Mouse (Mus musculus) lung, embryonic 14.5 days (tissue): ENCODE results near the gene Elane. TPM values are rescaled to one million over a fixed set of nuclear protein-coding genes. Genes with fewer than 3 reads are reported as not detected.

Source experiments
- ATAC-seq: fragments of 200-750 bp; cut with Nextera tagmentation; 2 replicates; pipeline ENCODE4 v1.8.0; 2017; ENCODE audit warnings: mild to moderate bottlenecking, moderate TSS enrichment, moderate library complexity; ENCODE audit not compliant: insufficient read depth
- DNase-seq: peaks from one replicate; pipeline ENCODE4 v3.0.0-alpha.2; 2015
- H3K27ac ChIP-seq: fragments of 300-500 bp; sonication (generic); 2 replicates; pipeline ENCODE4 v1.5.1; 2014; ENCODE audit warnings: low read depth, mild to moderate bottlenecking, moderate library complexity
- H3K27me3 ChIP-seq: fragments of 300-500 bp; sonication (generic); 2 replicates; pipeline ENCODE4 v1.6.1; 2014; ENCODE audit warnings: low read length, control low read depth; ENCODE audit not compliant: insufficient read depth
- H3K36me3 ChIP-seq: fragments of 300-500 bp; sonication (generic); 2 replicates; pipeline ENCODE4 v1.6.1; 2014; ENCODE audit warnings: control low read depth; ENCODE audit not compliant: insufficient read depth
- H3K4me1 ChIP-seq: fragments of 300-500 bp; sonication (generic); 2 replicates; pipeline ENCODE4 v1.6.1; 2014; ENCODE audit warnings: antibody characterized with exemption, control low read depth; ENCODE audit not compliant: insufficient read depth
- H3K4me2 ChIP-seq: fragments of 300-500 bp; sonication (generic); 2 replicates; pipeline ENCODE4 v1.6.1; 2014; ENCODE audit warnings: mild to moderate bottlenecking
- H3K4me3 ChIP-seq: fragments of 300-500 bp; sonication (generic); 2 replicates; pipeline ENCODE4 v1.5.1; 2014; ENCODE audit warnings: low read depth, low read length
- H3K9ac ChIP-seq: fragments of 300-500 bp; sonication (generic); 2 replicates; pipeline ENCODE4 v1.6.1; 2014
- H3K9me3 ChIP-seq: fragments of 300-500 bp; sonication (generic); 2 replicates; pipeline ENCODE4 v1.6.1; 2016; ENCODE audit warnings: low read depth, low read length, control low read depth
- CTCF ChIP-seq: IDR thresholded peaks from 2 replicates; pipeline ENCODE4 v1.5.1; 2016; ENCODE audit warnings: antibody characterized with exemption, low read depth
- WGBS: fragments of 180-500 bp; shearing (Covaris S2); extraction: QIAGEN DNeasy Blood & Tissue Kit; methylation state at CpG from one replicate; pipeline ENCODE4 v1.1.7; 2014; 5-methylcytosine and 5-hydroxymethylcytosine counted together
- polyA plus RNA-seq: library from polyadenylated mRNA; unstranded; fragments of >200 nt; fragmentation: Nextera tagmentation; extraction: Ambion mirVana; gene quantifications from 2 replicates; pipeline ENCODE4 v1.2.1, GENCODE M21; 2014

Elane gene
- polyA plus RNA-seq, 1 experiment from 2014 or later = 0.18 TPM

GRCm38 (mm10) chr10:79853860-79854795 is 31.9 kb upstream of the Elane start, which contains the start of gene Ptbp1:
Ptbp1 (plus strand) TSS chr10:79854427.
- DNase-seq = peak; percentile 100
- Histone ChIP-seq H3K9ac (peak within 1 kb of the TSS; percentile 99), H3K27me3 (no peaks in the 10 kb centered on the region), H3K27ac (peak within 1 kb of the TSS; percentile 100), H3K4me3 (peak within 1 kb of the TSS; percentile 99), H3K4me2 (peak within 1 kb of the TSS; percentile 97), H3K4me1 (peaks cover 35% of the 10 kb centered on the region), H3K36me3 (peaks cover 38% of the 10 kb centered on the region), H3K9me3 (no peaks in the 10 kb centered on the region)
- under 1% methylated on average over 75 of the region's 75 CpGs for WGBS
- TF ChIP-seq CTCF = no peak
- ATAC-seq = peak; percentile 85

GRCm38 (mm10) chr10:79854801-79855541 is 31.1 kb upstream of the Elane start:
- TF ChIP-seq CTCF = no peak

GRCm38 (mm10) chr10:79855558-79856184 is 30.4 kb upstream of the Elane start:
- Histone ChIP-seq H3K4me1 (peaks cover 39% of the 10 kb centered on the region), H3K27me3 (no peaks in the 10 kb centered on the region), H3K4me2 (peak overlapping the region; percentile 96), H3K4me3 (peak overlapping the region; percentile 99), H3K9ac (peak overlapping the region; percentile 99), H3K27ac (peak overlapping the region; percentile 100), H3K9me3 (no peaks in the 10 kb centered on the region), H3K36me3 (peaks cover 53% of the 10 kb centered on the region)
- WGBS = under 1% methylated on average over 10 of the region's 10 CpGs
- ATAC-seq (no peak), DNase-seq (peak; percentile 64)
- TF ChIP-seq CTCF = no peak

More at GRCm38 (mm10) chr10:79854801-79855541, 31.1 kb upstream of the Elane start:
- peak overlapping the region; percentile 99 for H3K9ac ChIP-seq
- ATAC-seq (peak; percentile 14), DNase-seq (peak; percentile 84)
- H3K36me3 ChIP-seq = peaks cover 46% of the 10 kb centered on the region
- WGBS = under 1% methylated on average over 83 of the region's 83 CpGs
- peak overlapping the region; percentile 99 for H3K4me3 ChIP-seq
- peak overlapping the region; percentile 96 for H3K4me2 ChIP-seq
- H3K4me1 ChIP-seq = peaks cover 39% of the 10 kb centered on the region
- peak overlapping the region; percentile 100 for H3K27ac ChIP-seq
- no peaks in the 10 kb centered on the region for H3K27me3 ChIP-seq
- H3K9me3 ChIP-seq = no peaks in the 10 kb centered on the region

- no peaks in the 10 kb centered on the region for H3K9me3 ChIP-seq
- DNase-seq = no peak
- 15% methylated on average over 6 of the region's 6 CpGs for WGBS
- H3K27ac ChIP-seq = peak overlapping the region; percentile 100
- peak overlapping the region; percentile 99 for H3K9ac ChIP-seq
- no peaks in the 10 kb centered on the region for H3K27me3 ChIP-seq
- peaks cover 60% of the 10 kb centered on the region for H3K36me3 ChIP-seq
- no peak for TF ChIP-seq CTCF
- peak overlapping the region; percentile 96 for H3K4me2 ChIP-seq
- H3K4me1 ChIP-seq = peaks cover 39% of the 10 kb centered on the region
- ATAC-seq = no peak
- peak overlapping the region; percentile 99 for H3K4me3 ChIP-seq
Observed at GRCm38 (mm10) chr10:79856280-79856679, 29.8 kb upstream of the Elane start.

GRCm38 (mm10) chr10:79856704-79857451 is 29.2 kb upstream of the Elane start:
- Histone ChIP-seq H3K27ac (peak overlapping the region; percentile 100), H3K9ac (peak overlapping the region; percentile 99), H3K4me1 (peaks cover 33% of the 10 kb centered on the region), H3K36me3 (peaks cover 65% of the 10 kb centered on the region), H3K4me2 (peak overlapping the region; percentile 96), H3K4me3 (peak overlapping the region; percentile 99), H3K27me3 (no peaks in the 10 kb centered on the region), H3K9me3 (no peaks in the 10 kb centered on the region)
- 11% methylated on average over 7 of the region's 7 CpGs for WGBS
- no peak for TF ChIP-seq CTCF
- no peak for ATAC-seq
- DNase-seq = no peak

GRCm38 (mm10) chr10:79857452-79857811 is 28.6 kb upstream of the Elane start:
- no peak for TF ChIP-seq CTCF
- H3K27me3 ChIP-seq = no peaks in the 10 kb centered on the region
- H3K4me3 ChIP-seq = peak overlapping the region; percentile 99
- peaks cover 27% of the 10 kb centered on the region for H3K4me1 ChIP-seq
- H3K4me2 ChIP-seq = peak overlapping the region; percentile 96
- H3K9ac ChIP-seq = peak overlapping the region; percentile 99
- 7% methylated on average over 4 of the region's 4 CpGs for WGBS
- H3K27ac ChIP-seq = peak overlapping the region; percentile 100
- DNase-seq = peak; percentile 91
- peaks cover 71% of the 10 kb centered on the region for H3K36me3 ChIP-seq
- no peaks in the 10 kb centered on the region for H3K9me3 ChIP-seq
- ATAC-seq = no peak
